Mouse (Mus musculus) monocyte, adult 5-6 weeks (primary cell): ENCODE measurements around the gene Lin28a. TPM values are rescaled to one million over a fixed set of nuclear protein-coding genes. Genes with fewer than 3 reads are reported as not detected.
A peak's percentile ranks its signal among the peaks of the same experiment; 100 is the strongest.
"Not testable (repeated sequence)": the region's sequence is repeated elsewhere in the genome, so short reads cannot be mapped to it uniquely, and the experiment has no call there.

ENCODE experiments used
- ATAC-seq: fragments of 153-309, 156-312 bp; replicated peaks from 2 replicates; pipeline ENCODE4 v1.8.0; 2017; ENCODE audit warnings: mild to moderate bottlenecking; ENCODE audit not compliant: low TSS enrichment, insufficient number of reproducible peaks, severe bottlenecking, poor library complexity, low FRiP score
- total RNA-seq: library from RNA; stranded (forward); fragments of 200-1000, 200-491, 200-594 nt; gene quantifications from 3 replicates; pipeline ENCODE4 v1.2.3, GENCODE M21; 2017

Gene Lin28a
- total RNA-seq, 1 experiment from 2014 or later, result 0.19 TPM

DNA sequence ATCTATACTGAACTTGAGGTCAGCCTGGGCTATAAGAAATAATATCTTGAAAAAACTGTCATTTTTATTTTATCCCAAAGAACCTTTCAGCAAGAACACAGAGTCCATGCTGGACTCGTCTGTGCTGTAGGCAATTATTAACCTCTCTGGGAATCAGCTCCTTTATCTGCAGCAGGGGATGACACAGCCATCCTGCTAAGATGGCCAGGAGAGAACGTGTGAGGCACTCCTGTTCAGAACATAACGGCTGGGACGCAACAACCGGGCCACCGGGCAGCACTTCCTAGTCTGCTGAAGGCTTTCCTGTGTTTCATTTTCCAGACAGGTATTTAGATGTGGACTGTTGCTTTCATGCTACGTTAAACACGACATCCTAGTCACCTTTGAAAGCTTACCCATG lies 23.9 kb downstream of the Lin28a start:
- ATAC-seq, result no peak

DNA sequence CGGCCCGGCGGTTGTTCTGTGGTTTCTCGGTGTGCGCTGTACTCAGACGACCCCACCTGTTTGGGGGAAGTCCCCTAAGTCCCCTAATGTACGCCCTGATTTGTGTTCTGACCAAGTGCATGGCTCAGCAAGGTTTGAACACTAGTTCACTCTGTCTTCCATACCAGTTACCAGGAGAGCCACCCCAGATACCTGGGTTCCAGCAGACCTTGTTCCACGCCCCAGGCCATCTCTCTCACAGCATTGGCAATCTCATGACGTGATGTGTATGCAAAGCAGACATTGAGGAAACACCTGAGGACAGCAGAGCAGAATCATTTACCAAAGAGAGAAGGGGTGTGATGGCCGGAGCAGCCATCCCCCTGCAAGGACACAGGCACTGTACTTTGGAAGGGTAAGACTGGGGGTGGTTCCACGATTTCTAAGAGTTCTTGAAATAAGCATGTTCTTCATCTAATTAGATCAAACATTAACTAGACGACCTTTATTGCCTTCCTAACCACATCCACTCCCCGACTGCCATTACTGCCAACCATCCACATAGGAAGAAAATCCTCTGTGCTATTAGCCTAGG lies 27.5 kb downstream of the Lin28a start:
- ATAC-seq, result no peak

DNA sequence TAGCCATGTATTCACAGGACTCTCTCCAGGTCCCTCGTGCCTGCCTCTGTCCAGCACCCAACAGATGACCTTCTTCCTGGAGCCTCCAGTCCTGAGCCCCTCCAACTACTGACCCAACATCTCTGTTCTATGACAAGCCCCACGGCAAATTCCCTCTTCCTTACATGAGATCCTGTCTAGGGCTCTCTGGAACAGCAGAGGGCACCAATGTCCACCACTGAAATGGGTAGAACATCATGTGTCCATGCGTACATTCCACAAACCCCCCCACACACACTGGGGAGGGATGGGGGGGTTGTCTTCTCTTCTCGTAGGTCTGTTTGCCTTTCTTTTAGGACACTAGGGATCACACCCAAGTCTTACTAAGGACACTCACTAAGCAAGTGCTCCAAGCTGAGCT lies 28.6 kb downstream of the Lin28a start:
- ATAC-seq, result no peak

DNA sequence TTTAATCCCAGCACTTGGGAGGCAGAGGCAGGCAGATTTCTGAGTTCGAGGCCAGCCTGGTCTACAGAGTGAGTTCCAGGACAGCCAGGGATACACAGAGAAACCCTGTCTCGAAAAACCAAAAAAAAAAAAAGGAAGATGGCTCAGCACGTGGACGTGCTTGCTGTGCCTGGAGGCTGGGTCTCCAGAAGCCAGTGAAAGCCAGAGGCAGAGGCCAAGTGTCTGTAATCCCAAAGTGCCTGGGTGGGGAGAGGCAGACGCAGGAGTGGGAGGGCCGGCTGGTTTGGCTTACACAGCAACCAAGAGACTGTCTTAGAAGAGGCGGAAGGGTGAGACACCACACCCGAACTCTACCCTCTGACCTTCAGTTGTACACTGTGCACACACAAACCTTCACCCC lies 30.4 kb downstream of the Lin28a start:
- not testable (repeated sequence) for ATAC-seq

DNA sequence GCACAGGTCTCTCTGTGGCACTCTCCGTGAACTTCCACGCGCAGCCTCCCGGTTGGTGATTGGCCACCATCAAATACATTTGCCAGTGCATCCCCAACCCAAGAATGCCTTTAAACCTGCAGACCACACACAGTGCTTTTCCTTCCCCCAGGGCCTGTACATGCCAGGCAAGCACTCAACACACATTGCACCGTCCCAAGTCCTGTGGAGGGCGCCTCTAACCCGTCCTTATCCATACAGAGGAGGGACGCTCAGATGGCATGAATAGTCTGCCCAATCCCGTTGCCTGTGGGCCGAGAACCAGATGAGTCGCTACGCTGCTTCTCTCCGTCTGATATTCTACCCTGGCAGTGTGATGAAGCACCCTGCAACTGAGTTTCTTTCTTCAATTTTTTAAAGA lies 35.7 kb downstream of the Lin28a start:
- ATAC-seq, result no peak

DNA sequence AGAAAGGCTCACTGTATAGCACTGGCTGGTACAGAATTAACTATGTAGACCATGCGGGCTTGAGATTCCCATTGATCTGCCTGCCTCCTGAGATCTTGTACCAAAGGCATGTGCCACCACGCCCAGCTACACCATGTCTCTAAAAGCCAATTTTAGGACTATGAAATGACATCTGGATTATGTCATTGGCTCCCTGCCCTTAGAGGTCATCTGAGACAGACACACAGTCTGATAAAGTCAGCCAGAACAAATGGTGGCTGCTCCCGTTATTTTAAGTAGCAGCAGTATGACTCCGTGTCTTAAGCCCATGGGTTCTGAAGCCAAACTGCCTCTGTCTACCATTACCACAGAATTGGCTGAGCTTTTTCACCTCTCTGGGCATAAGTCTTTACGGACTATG lies 38.1 kb downstream of the Lin28a start:
- no peak for ATAC-seq

DNA sequence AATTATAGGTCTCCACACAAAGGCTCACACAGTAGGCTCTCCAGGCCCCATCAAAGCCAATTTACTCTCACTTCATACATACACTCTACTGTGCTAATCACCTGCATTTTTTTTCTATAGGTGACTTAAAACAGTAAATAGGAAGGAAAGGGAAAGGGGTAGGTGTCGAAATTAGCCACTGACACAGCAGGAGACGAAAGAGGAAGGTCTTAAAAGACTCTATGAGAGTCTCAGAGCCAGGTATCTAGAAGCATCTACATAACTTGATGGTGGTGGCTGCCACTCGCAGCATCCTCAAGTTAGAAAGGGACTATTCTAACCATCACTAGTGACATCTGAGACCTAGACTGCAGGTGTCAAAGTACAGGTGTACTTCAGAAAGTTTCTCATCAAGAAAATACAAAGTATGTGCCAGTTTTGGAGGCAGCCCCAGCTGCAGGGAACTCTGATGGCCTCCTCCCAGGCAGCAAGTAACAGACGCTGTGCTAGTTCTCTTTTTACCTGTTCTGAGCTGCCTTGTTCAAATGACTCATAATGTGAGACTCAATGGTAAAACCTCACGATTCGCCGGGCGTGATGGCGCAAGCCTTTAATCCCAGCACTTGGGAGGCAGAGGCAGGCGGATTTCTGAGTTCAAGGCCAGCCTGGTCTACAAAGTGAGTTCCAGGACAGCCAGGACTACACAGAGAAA lies 40.5 kb downstream of the Lin28a start:
- no peak for ATAC-seq

DNA sequence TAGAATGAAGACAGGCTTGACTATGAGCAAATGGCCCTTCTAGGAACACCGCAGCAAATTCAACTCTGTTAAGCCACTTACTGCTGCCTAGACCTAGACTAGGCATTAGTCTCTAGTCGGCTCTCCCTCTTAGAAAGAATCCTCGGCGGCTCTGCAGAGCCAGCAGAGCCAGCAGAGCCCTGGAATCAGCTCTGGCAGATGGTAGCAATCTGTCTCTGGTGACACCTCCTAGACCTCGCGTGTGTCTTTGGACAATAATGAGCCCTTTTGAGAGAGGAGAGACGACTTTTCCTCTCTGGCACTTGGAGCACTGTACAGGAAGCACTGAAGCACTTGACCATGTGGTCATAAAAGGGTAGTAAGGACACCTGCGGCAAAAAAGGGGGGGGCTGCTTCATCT lies 46.9 kb downstream of the Lin28a start:
- ATAC-seq, result no peak

DNA sequence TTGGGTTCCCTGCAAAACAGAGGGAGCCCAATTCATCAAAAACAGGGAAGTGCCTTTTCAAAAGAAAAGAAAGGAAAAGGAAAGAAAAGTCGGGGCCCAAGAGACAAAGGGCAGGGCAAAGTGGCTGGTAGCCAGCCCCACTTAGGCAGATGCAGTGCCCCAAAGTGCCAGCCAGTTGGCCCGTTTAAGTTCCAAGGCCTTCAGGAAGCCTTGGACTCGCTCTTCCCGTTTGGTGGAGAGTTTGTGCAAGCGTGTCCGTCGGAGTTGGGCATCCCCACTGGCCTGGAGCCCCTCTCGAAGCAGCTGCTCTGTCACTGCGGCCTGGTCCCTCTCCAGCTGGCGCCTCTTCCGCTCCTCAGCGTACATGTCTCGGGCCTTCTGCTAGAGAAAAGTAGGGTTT lies 47.8 kb downstream of the Lin28a start:
- ATAC-seq, result no peak

DNA sequence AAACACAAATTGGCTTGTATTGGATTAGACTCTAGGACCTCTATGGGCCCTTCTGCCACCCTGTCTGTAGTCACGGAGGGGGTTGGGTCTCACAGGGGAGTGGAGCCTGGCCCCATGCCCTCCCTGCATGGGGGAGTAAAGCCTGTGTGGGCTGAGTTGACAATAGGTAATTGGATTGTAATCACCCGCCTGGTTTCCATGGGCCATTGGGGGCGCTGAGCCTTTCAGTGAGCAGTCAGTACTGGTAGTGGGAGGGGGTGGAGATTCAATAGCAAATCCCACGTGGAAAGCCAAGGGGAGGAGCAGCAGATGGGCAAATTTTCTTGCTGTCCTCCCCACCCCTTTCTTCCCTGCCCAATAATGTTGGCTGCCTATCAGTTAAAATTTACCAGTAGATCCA lies 48.4 kb downstream of the Lin28a start:
- ATAC-seq, result no peak

DNA sequence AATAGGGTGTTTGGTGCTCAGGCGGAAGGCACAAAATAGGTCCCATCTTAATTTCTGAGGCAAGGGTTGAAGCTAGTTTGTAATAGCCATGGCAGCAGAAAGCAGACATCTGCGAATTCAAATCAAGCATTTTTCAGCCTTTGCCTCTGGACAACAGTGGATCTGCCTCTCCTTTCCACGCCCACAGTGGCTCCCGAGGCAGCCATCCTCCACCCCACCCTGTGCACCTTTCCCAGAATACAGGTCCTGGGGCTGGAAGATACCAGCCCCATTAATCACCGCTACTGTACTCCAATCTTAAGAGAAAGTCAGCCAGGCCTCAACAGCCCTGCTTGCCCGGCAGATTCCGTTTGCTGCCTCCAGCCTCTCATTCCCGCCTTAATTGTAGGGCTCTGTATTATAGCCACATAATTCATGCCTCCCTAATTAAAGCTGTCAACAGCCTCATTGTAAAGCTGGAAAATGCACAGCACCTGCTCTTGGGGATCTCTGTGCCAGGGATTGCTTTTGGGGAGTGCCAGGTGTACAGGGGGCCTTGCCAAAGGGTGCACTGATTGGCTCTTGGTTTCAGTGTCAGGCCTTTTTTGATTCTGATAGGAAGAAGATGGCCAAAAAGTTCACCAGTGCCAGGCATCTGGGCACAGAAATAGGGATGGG lies 49.4 kb downstream of the Lin28a start:
- ATAC-seq, result no peak

DNA sequence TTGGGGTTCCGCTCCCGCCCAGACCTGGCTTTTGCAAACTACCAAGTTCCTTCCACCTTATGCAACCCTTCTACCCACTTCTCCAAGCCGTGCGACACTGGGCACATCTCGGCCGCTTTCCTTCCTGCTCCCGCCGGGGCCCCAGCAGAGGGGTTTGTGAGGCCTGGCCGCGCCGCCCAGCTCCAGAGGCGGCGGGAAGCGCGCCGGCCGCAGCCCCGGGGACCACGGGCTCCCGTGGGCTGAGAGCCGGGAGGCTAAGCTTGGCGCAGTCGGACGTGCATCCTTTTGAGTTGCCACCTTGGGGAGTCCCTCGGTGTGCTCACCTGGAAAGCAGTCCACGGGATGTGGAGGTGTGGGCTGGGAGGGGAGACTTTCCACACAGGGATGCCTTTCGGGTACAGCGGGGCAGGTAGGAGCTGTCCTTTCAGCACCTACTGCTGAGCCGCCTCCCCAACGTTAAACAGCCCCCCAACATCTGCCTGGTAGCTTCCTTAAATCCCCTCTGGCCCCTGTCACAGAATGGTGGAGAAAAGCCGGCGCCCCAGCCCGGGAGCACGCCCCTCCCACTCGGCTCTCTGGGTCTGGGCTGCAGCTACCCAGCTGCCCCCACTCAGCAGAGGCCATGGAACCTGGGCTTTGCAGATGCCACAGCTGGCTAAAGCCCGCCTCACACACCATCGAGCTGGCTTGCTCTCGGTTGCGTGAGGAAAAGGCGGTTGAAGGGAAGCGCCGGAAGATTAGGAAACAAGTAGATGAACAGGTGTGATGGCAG lies 50.3 kb downstream of the Lin28a start, which contains the start of gene Hmgn2:
Hmgn2 (minus strand) TSS at position 501 of the 772 bp plus-strand sequence.
- ATAC-seq, result peak; percentile 58

DNA sequence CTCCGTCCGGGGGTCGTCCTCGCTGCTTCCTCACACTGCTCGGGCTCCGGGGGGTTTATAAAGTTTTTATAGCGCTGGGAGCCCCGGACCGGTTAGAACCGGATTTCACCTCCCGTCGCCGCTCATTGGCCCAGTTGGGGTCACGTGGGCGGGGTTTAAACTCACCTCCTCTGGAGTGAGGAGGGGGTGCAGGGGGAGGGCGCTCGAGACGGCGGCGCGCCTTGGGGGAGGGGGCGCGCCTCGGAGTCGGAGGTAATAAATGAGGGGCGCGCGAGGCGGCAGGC lies 50.8 kb downstream of the Lin28a start:
- peak; percentile 65 for ATAC-seq

DNA sequence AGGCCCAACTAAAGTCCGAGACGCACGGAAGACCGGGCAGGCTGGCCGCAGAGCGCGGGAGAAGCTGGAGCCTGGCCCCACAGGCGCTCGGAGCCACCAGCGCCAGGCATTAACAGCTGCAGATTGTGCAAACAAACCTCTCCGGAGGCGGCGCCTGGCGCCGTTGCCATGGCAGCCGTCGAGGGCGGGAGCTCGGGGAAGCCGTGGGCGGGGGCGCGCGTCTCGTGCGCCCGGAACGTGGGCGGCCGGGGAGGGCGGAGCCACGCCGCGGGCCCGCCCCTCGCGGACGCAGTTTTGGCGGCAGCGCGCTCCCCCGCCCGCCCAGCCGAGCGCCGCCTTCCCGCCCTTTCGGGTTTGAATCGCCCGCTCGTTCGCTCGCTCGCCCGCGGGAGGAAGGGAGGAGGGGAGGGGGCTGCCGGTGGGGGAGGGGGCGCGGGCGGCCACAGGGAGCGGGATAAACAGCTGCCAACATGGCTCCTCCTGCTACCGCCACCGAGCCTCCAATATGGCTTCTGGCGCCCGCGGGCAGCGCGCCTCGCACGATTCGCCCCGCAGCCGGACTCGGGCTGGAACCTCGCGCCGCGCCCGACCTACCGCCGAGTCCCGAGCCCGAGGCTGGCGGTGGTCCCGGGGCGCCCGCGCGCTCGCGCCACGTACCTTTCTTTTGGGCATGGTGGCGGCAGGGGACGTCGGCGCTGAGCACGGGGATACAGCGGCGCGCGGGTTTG lies 51.3 kb downstream of the Lin28a start:
- peak; percentile 67 for ATAC-seq

DNA sequence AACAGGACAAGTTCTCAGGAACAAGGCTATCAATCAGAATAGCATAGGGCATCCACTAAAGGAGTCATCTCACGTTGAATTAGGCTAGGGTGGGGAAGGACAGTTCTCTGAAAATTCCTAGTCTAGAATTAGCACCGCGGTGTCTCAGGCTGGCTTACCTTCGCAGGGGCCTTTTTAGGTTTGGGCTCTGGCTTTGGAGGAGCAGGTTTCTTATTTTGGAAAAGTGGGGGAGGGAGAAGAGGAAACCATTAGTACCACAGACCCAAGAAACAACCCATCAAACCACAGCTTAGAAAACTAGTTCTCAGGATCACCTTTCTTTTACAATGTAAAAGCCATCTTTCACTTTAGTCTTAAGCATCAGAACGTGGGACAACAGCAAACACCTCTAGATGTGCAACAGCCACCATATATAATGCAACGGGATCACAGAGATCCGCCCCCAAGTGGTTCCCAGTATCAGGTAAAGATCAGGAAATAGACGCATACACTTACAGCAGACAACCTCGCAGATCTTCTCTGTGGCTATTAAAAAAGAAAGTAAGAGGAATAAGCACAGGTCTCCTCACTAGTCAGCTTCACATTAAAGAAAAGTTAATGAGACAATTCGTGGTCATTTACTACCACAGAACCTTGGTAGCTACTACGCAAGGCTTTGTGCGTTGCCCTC lies 52.2 kb downstream of the Lin28a start:
- ATAC-seq, result no peak

DNA sequence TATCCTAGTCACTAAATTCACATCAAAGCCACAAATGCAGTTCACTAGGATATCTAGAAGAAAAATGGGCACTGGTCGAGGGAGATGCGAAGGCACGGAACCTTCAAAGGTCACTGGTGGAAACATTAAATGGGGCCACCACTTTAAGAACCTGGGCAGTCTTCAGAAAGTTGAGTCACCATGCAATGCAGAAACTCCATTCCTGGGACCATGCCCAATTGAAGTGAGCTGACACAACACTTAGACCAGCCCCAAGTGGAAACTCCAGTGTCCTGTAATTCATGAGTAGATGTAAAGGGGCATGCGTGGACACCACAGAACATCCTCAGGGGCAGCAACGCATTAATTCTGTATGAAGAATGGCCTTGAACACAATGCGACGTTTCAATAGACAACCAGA lies 56.1 kb downstream of the Lin28a start:
- no peak for ATAC-seq

DNA sequence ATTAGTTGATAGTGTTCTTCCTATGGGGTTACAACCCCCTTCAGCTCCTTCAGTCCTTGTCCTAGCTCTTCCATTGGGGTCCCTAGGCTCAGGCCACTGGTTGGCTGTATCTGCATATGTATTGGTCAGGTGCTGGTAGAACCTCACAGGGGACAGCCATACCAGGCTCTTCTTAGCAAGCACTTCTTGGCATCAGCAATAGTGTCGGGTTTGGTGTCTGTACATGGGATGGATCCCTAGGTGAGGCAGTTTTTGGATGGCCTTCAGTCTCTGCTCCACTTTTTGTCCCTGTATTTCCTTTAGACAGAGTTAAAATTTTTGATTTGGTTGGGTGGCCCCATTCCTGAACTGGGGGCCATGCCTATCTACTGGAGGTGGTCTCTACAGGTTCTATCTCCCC lies 59.8 kb downstream of the Lin28a start:
- ATAC-seq, result no peak

DNA sequence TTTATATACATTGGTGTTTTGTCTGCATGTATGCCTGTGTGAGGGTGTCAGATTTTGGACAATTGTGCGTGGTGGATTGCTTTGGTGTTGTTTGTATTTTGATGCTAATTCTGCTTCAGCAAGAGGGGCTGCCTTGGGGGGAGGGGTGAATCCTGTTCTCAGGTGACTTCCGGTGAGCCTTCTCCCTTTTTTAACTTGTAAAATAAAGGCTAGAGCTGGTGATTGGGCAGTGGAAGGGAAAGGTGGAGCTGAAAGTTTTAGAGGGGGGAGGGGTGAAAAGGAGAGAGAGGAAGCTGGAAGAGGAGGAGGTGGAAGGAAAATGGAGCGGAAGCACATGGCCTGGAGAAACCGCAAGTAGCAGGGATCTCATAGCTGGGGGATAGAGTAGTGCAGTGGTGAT lies 62.3 kb downstream of the Lin28a start:
- ATAC-seq, result no peak
